In the genomic region with DNA sequence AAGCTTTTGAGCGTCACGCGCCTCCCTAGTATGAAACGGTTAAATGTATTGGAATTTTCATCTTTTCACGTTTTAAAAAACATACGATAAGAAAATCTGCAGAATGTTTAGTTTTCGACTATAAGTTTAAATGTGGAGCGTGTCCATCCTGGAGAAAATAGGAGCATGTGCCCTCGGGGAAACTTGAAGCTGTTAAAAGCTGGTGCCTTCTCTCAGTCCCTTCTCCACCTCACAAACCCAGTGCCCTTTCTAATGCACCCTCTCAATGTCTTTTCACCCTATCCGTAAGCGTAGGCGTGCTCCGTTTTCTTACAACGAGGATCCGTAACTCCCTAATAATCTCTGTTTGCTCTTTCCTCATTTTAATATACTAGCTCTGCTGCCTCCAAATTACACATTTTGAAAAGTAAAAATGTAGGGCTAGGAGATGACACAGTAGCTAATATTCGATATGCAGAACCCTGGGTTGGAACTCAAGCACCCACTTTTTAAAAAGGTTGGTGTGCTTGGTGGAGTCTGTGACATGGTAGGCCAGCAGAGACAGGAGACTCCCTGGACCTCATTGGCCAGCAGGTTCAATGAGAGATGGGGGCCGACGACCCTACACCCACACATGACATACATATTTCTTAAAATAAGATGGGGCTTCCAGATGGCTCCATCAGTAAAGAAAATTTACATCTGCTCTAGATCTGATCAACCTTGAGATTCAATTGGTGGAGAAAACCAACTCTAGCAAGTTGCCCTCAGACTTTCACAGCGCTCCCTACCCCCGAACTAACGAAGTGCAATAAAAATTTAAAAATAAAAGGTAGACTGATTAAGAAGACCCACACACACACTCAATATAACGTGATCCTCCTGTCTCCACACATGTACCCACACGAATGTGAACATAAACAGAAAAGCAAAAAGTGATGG, we compare ENCODE assay signal across 8 mouse cellular contexts. TPM values are rescaled to one million over a fixed set of nuclear protein-coding genes. Genes with fewer than 3 reads are reported as not detected.
A peak's percentile ranks its signal among the peaks of the same experiment; 100 is the strongest.
DNase-seq lines count a peak whose midpoint lies in the region; ATAC-seq and TF ChIP-seq lines count a peak whose summit lies in the region.

No protein-coding gene starts in this region.

- H3K27ac ChIP-seq in heart, embryonic 13.5 days (replicated peaks) = peak overlapping the region; percentile 78
- H3K27ac ChIP-seq in embryonic facial prominence, embryonic 13.5 days = no peak overlapping the region
- peak overlapping the region; percentile 45 for H3K27ac ChIP-seq in limb, embryonic 12.5 days
- peak overlapping the region; percentile 41; the same call in 1 of the 2 replicates for H3K27ac ChIP-seq in neural tube, embryonic 14.5 days (ENCODE audit: low read depth, low read length)

- no peak for ATAC-seq in heart, embryonic 13.5 days (ENCODE audit: extremely low read depth, insufficient number of reproducible peaks, low FRiP score, low TSS enrichment)
- no peak for ATAC-seq in embryonic facial prominence, embryonic 13.5 days (ENCODE audit: insufficient number of reproducible peaks, insufficient read depth, low FRiP score, low TSS enrichment, low read depth)
- ATAC-seq in limb, embryonic 12.5 days (ENCODE audit: insufficient number of reproducible peaks, insufficient read depth, low FRiP score, low TSS enrichment, low read depth) = no peak
- no peak for ATAC-seq in neural tube, embryonic 14.5 days (ENCODE audit: low read depth)

- no peaks in the 10 kb centered on the region for H3K27me3 ChIP-seq in heart, embryonic 13.5 days (replicated peaks)
- H3K27me3 ChIP-seq in E14TG2a.4 (ENCODE audit: insufficient read depth, low read length) = no peaks in the 10 kb centered on the region
- H3K27me3 ChIP-seq in embryonic facial prominence, embryonic 13.5 days = no peaks in the 10 kb centered on the region
- no peaks in the 10 kb centered on the region for H3K27me3 ChIP-seq in limb, embryonic 12.5 days
- H3K27me3 ChIP-seq in neural tube, embryonic 14.5 days (ENCODE audit: control insufficient read depth, insufficient read depth, low read length) = no peaks in the 10 kb centered on the region

- WGBS in heart, embryonic 13.5 days = 25% methylated on average over 23 of the region's 23 CpGs
- 25% methylated on average over 23 of the region's 23 CpGs for WGBS in embryonic facial prominence, embryonic 13.5 days
- 26% methylated on average over 23 of the region's 23 CpGs for WGBS in limb, embryonic 12.5 days
- WGBS in neural tube, embryonic 14.5 days = 26% methylated on average over 23 of the region's 23 CpGs

- TF ChIP-seq CTCF in E14TG2a.4 (conservative IDR thresholded peaks at IDR 0.05; ENCODE audit: low read length) = no peak

- H3K9ac ChIP-seq in heart, embryonic 13.5 days = peak overlapping the region; percentile 95
- peak overlapping the region; percentile 95 for H3K9ac ChIP-seq in embryonic facial prominence, embryonic 13.5 days
- peak overlapping the region; percentile 91 for H3K9ac ChIP-seq in limb, embryonic 12.5 days (replicated peaks)
- H3K9ac ChIP-seq in neural tube, embryonic 14.5 days (replicated peaks; ENCODE audit: low read depth, low read length) = peak overlapping the region; percentile 80

- DNase-seq in heart, postnatal 4 days = no peak
- no peak for DNase-seq in adipocyte (ENCODE audit: low spot score)
- DNase-seq in gastrocnemius, postnatal 36 days = no peak

- peak overlapping the region; percentile 79 for H3K4me3 ChIP-seq in heart, embryonic 13.5 days
- H3K4me3 ChIP-seq in E14TG2a.4 (replicated peaks; ENCODE audit: low read length) = peak overlapping the region; percentile 98
- H3K4me3 ChIP-seq in embryonic facial prominence, embryonic 13.5 days = peak overlapping the region; percentile 63
- H3K4me3 ChIP-seq in limb, embryonic 12.5 days (replicated peaks) = peak overlapping the region; percentile 71
- H3K4me3 ChIP-seq in neural tube, embryonic 14.5 days (ENCODE audit: low read depth, low read length) = peak overlapping the region; percentile 63

- peaks cover 18% of the 10 kb centered on the region for H3K4me1 ChIP-seq in heart, embryonic 13.5 days
- H3K4me1 ChIP-seq in E14TG2a.4 (replicated peaks; ENCODE audit: low read depth, low read length) = peaks cover 26% of the 10 kb centered on the region
- peaks cover 10% of the 10 kb centered on the region for H3K4me1 ChIP-seq in embryonic facial prominence, embryonic 13.5 days
- H3K4me1 ChIP-seq in limb, embryonic 12.5 days (replicated peaks) = peaks cover 12% of the 10 kb centered on the region
- H3K4me1 ChIP-seq in neural tube, embryonic 14.5 days (ENCODE audit: control insufficient read depth, insufficient read depth, low read length) = peaks cover 8% of the 10 kb centered on the region; the same call in 1 of the 2 replicates

- H3K9me3 ChIP-seq in heart, embryonic 13.5 days = no peaks in the 10 kb centered on the region
- no peaks in the 10 kb centered on the region for H3K9me3 ChIP-seq in E14TG2a.4 (ENCODE audit: low read length)
- no peaks in the 10 kb centered on the region for H3K9me3 ChIP-seq in embryonic facial prominence, embryonic 13.5 days
- no peaks in the 10 kb centered on the region for H3K9me3 ChIP-seq in limb, embryonic 12.5 days
- no peaks in the 10 kb centered on the region for H3K9me3 ChIP-seq in neural tube, embryonic 14.5 days (ENCODE audit: control insufficient read depth, low read length)

- H3K4me2 ChIP-seq in heart, embryonic 13.5 days = peak overlapping the region; percentile 85
- peak overlapping the region; percentile 70 for H3K4me2 ChIP-seq in embryonic facial prominence, embryonic 13.5 days
- H3K4me2 ChIP-seq in limb, embryonic 12.5 days = peak overlapping the region; percentile 69
- peak overlapping the region; percentile 67 for H3K4me2 ChIP-seq in neural tube, embryonic 14.5 days (ENCODE audit: low read depth, low read length)

- H3K36me3 ChIP-seq in heart, embryonic 13.5 days = peaks cover 31% of the 10 kb centered on the region
- peaks cover 37% of the 10 kb centered on the region for H3K36me3 ChIP-seq in E14TG2a.4 (ENCODE audit: insufficient read depth, low read length)
- peaks cover 30% of the 10 kb centered on the region for H3K36me3 ChIP-seq in embryonic facial prominence, embryonic 13.5 days
- peaks cover 31% of the 10 kb centered on the region for H3K36me3 ChIP-seq in limb, embryonic 12.5 days
- peaks cover 18% of the 10 kb centered on the region for H3K36me3 ChIP-seq in neural tube, embryonic 14.5 days (ENCODE audit: control insufficient read depth, insufficient read depth, low read length)

- intact Hi-C loops in gastrocnemius, postnatal 36 days (cut with DNase I) = loop anchor here (5.0 kb wide), 1 partner anchor 176 kb away; a partner anchor contains a TSS

RNA-seq across cellular contexts. Expression of a gene that starts 0.9 kb away (rescaled TPM):
- 702 and 747 TPM in 2 replicates for polyA plus RNA-seq in heart, embryonic 13.5 days (2015; fragmentation: Nextera tagmentation; extraction: Ambion mirVana)
- total RNA-seq in heart, postnatal 4 days (2021) = 100 to 1,000 TPM; 749 to 777 TPM
- polyA plus RNA-seq in embryonic facial prominence, embryonic 13.5 days (2015; fragmentation: Nextera tagmentation; extraction: Ambion mirVana) = 1,188 and 1,339 TPM in 2 replicates
- 1,191 and 1,223 TPM in 2 replicates for polyA plus RNA-seq in limb, embryonic 12.5 days (2016; fragmentation: Nextera tagmentation; extraction: Ambion mirVana)
- 605 and 689 TPM in 2 replicates for polyA plus RNA-seq in neural tube, embryonic 14.5 days (2014; fragmentation: Nextera tagmentation; extraction: Ambion mirVana)
- total RNA-seq in gastrocnemius, postnatal 36 days (2021) = 100 to 1,000 TPM; 310 to 371 TPM

RNA-seq across cellular contexts. Expression of a gene that starts 1.0 kb away (rescaled TPM):
- polyA plus RNA-seq in heart, embryonic 13.5 days (2015; fragmentation: Nextera tagmentation; extraction: Ambion mirVana) = 0.09 and 0.11 TPM in 2 replicates
- under 1 TPM in 1 of 2 experiments, not detected in 1; 0.18 TPM for total RNA-seq in heart, postnatal 4 days (2021)
- polyA plus RNA-seq in embryonic facial prominence, embryonic 13.5 days (2015; fragmentation: Nextera tagmentation; extraction: Ambion mirVana) = 0.17 and 0.25 TPM in 2 replicates
- 0.13 and 0.31 TPM in 2 replicates for polyA plus RNA-seq in limb, embryonic 12.5 days (2016; fragmentation: Nextera tagmentation; extraction: Ambion mirVana)
- 0.17 and 0.30 TPM in 2 replicates for polyA plus RNA-seq in neural tube, embryonic 14.5 days (2014; fragmentation: Nextera tagmentation; extraction: Ambion mirVana)
- not detected for total RNA-seq in gastrocnemius, postnatal 36 days (2021)

RNA-seq across cellular contexts. Expression of a gene that starts 22.6 kb away (rescaled TPM):
- 36.5 and 44.9 TPM in 2 replicates for polyA plus RNA-seq in heart, embryonic 13.5 days (2015; fragmentation: Nextera tagmentation; extraction: Ambion mirVana)
- 10 to 100 TPM; 43.4 to 49.4 TPM for total RNA-seq in heart, postnatal 4 days (2021)
- polyA plus RNA-seq in embryonic facial prominence, embryonic 13.5 days (2015; fragmentation: Nextera tagmentation; extraction: Ambion mirVana) = 56.6 and 64.8 TPM in 2 replicates
- polyA plus RNA-seq in limb, embryonic 12.5 days (2016; fragmentation: Nextera tagmentation; extraction: Ambion mirVana) = 54.1 and 55.0 TPM in 2 replicates
- polyA plus RNA-seq in neural tube, embryonic 14.5 days (2014; fragmentation: Nextera tagmentation; extraction: Ambion mirVana) = 48.5 and 50.9 TPM in 2 replicates
- total RNA-seq in gastrocnemius, postnatal 36 days (2021) = 10 to 100 TPM; 23.1 to 23.5 TPM

RNA-seq across cellular contexts. Expression of a gene that starts 33.9 kb away (rescaled TPM):
- polyA plus RNA-seq in heart, embryonic 13.5 days (2015; fragmentation: Nextera tagmentation; extraction: Ambion mirVana) = 18.7 and 20.0 TPM in 2 replicates
- 10 to 100 TPM; 14.2 to 17.7 TPM for total RNA-seq in heart, postnatal 4 days (2021)
- polyA plus RNA-seq in embryonic facial prominence, embryonic 13.5 days (2015; fragmentation: Nextera tagmentation; extraction: Ambion mirVana) = 31.9 and 35.0 TPM in 2 replicates
- 26.1 and 27.5 TPM in 2 replicates for polyA plus RNA-seq in limb, embryonic 12.5 days (2016; fragmentation: Nextera tagmentation; extraction: Ambion mirVana)
- 14.8 and 18.0 TPM in 2 replicates for polyA plus RNA-seq in neural tube, embryonic 14.5 days (2014; fragmentation: Nextera tagmentation; extraction: Ambion mirVana)
- 10 to 100 TPM; 18.8 to 20.3 TPM for total RNA-seq in gastrocnemius, postnatal 36 days (2021)
